Mouse (Mus musculus): ENCODE data around the gene Gucy2d. TPM values are rescaled to one million over a fixed set of nuclear protein-coding genes. Genes with fewer than 3 reads are reported as not detected.

Gucy2d gene
- polyA plus RNA-seq, 1 experiment from 2014 or later = not detected

DNA sequence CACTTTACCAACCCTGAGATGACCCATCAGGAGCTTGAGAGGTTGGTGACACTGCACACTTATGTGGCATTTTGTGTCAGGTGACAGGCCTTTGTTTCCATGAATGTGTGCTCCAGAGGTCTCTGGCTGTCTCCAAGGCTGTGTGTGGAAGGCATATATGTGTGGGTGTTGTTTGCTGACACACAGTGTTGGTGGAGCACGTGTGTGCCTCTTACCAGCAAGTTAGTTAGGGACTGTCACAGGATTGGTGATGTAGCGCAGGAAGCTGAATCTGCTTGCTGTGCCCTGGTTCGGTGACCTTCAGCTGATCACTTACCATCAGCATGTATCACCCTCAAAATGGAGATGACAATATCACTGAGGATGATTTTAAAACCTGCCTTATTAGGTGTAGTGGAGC, 44.7 kb downstream of the Gucy2d start:
- H3K4me2 ChIP-seq (ENCODE audit: low read depth) = no peak overlapping the region
- no peak overlapping the region for H3K4me3 ChIP-seq (ENCODE audit: low read depth, low read length)
- DNase-seq (ENCODE audit: low spot score) = no peak
- 91% methylated on average over 3 of the region's 3 CpGs for WGBS
- H3K9me3 ChIP-seq (ENCODE audit: control insufficient read depth, low read length) = no peaks in the 10 kb centered on the region
- no peaks in the 10 kb centered on the region for H3K36me3 ChIP-seq (ENCODE audit: control insufficient read depth, insufficient read depth, low read length)
- H3K27me3 ChIP-seq (ENCODE audit: control insufficient read depth, insufficient read depth, low read length) = no peaks in the 10 kb centered on the region
- H3K27ac ChIP-seq (ENCODE audit: low read depth, low read length) = no peak overlapping the region
- no peak overlapping the region for H3K9ac ChIP-seq (ENCODE audit: low read length)
- no peaks in the 10 kb centered on the region for H3K4me1 ChIP-seq (ENCODE audit: control insufficient read depth, insufficient read depth, low read length)
- ATAC-seq (ENCODE audit: insufficient read depth, low FRiP score, low TSS enrichment) = no peak

DNA sequence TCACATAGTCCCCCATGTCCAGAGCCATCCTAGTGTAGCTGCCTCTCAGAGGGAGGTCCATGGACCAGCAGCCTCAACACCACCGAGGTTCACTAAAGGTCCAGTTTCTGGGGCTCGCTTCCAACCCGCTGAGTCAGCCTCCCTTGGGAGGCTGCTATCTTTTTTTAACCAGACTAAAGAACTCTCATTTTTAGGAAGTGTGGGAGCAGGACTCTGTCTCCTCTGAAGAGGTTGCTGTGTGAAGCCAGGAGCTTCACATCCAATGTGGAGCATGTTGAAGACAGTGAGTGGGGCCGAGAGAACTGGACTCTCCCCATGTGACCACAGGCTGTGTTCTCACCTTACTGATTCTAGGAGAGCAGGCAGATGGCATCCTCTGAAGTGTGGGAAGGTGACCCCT, 45.3 kb downstream of the Gucy2d start:
- Histone ChIP-seq H3K36me3 (ENCODE audit: control insufficient read depth, insufficient read depth, low read length) (no peaks in the 10 kb centered on the region), H3K9me3 (ENCODE audit: control insufficient read depth, low read length) (no peaks in the 10 kb centered on the region), H3K27me3 (ENCODE audit: control insufficient read depth, insufficient read depth, low read length) (0 out of 2 replicates have a peak, but pooled peaks cover 3% of the 10 kb centered on the region), H3K4me3 (ENCODE audit: low read depth, low read length) (no peak overlapping the region), H3K4me2 (ENCODE audit: low read depth) (no peak overlapping the region), H3K9ac (ENCODE audit: low read length) (no peak overlapping the region), H3K27ac (ENCODE audit: low read depth, low read length) (no peak overlapping the region), H3K4me1 (ENCODE audit: control insufficient read depth, insufficient read depth, low read length) (no peaks in the 10 kb centered on the region)
- ATAC-seq (ENCODE audit: insufficient read depth, low FRiP score, low TSS enrichment) (no peak), DNase-seq (ENCODE audit: low spot score) (no peak)
- 80% methylated on average over 4 of the region's 4 CpGs for WGBS

DNA sequence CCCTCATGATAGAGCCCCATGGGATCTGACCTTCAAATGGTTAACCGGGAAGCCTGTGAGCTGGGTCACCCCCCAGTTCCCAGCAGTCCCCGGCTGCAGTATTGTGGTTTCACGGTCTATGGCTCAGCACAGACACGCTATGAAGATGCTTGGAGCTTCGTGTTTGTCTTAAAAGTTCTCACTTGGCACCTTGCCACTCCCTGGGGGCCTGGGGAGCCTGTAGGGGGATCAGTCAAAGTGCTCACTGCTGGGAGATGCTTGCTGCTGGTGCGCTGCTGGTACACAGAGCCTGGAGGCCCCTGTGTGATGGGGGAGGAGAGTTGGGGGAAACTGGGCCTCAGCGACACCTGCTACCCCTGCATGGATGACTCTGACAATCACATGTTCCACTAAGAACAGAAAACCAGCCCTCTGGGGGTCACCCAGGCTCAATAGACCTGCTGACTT, 46.3 kb downstream of the Gucy2d start:
- WGBS = 69% methylated on average over 7 of the region's 7 CpGs
- ATAC-seq (ENCODE audit: insufficient read depth, low FRiP score, low TSS enrichment) = no peak
- 0 out of 2 replicates have a peak, but pooled peaks cover 3% of the 10 kb centered on the region for H3K27me3 ChIP-seq (ENCODE audit: control insufficient read depth, insufficient read depth, low read length)
- H3K4me1 ChIP-seq (ENCODE audit: control insufficient read depth, insufficient read depth, low read length) = no peaks in the 10 kb centered on the region
- no peak overlapping the region for H3K9ac ChIP-seq (ENCODE audit: low read length)
- no peak for DNase-seq (ENCODE audit: low spot score)
- H3K4me2 ChIP-seq (ENCODE audit: low read depth) = no peak overlapping the region
- no peaks in the 10 kb centered on the region for H3K36me3 ChIP-seq (ENCODE audit: control insufficient read depth, insufficient read depth, low read length)
- no peaks in the 10 kb centered on the region for H3K9me3 ChIP-seq (ENCODE audit: control insufficient read depth, low read length)
- no peak overlapping the region for H3K4me3 ChIP-seq (ENCODE audit: low read depth, low read length)
- H3K27ac ChIP-seq (ENCODE audit: low read depth, low read length) = no peak overlapping the region

DNA sequence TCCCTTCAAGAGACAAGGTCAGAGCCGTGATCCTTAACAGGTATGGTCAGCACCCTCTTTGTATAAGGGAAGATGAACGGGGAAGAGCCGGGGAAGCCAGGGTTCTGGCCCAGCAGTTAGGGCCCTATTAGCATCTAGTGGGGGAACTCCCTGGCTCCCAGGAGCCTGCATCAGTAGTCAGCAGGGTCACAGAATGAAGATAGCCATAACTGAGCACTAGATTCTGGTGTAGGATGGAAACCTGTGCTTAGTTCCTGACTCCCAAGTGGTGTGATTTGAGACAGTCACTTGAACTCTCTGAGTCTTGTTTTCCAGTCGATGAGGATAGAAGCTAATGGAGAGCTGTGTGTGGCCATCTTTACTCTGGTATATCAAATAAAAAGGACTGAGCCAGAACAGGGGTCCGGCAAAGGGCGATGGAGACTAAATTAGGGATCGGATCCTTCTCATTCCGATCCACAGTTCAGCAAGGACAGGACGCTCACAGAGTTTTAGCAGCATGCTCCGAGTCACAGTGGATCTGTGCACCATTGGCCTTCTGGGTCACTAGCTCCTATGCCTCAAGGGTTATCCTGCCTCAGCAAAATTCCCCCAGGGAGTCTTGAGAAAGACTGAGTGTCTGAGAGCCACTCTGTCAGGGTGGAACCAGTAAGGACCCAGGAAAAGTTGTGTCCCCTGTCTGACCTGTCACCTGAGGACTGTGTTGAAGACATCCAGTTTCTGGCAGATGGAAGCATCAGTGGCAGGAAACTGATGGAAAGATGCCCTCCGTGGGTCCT, 47.2 kb downstream of the Gucy2d start:
- H3K9ac ChIP-seq (ENCODE audit: low read length) = no peak overlapping the region

DNA sequence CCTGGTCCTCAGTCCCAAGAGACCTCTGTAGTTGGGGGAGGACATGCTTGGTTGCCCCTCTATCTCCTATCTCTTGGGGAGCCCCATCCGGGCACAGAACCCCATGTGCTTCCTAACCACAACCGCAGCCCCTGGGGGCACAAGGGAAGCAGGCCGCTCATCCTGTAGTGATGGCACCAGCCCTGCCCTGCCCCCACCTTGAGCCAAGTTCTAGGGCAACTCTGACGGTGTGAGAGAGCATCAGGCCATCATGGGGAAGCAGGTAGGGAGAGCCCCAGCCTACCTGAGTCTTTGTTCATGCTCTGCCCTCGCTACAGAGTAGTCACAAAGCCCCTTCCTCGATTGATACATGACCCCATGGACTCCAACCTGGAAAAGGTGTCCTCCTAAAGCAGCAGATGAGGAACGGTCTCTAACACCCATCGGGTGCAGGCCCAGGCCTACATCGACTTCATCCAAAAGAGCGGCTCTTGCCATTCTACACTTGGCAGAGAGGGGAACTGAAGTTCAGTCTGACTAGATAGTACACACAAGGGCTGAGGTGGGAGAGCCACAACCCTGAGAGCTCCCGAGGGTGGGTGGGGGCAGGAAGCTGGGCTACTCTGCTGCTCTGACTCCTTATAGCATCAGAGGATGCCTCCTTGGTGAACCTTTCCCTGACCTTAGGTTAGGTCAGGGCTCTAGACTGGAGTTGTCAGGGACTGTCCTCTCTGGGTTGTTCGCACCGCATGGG, 48.3 kb downstream of the Gucy2d start:
- 0 out of 2 replicates have a peak, but pooled peaks cover 3% of the 10 kb centered on the region for H3K27me3 ChIP-seq (ENCODE audit: control insufficient read depth, insufficient read depth, low read length)
- H3K9me3 ChIP-seq (ENCODE audit: control insufficient read depth, low read length) = no peaks in the 10 kb centered on the region
- no peak overlapping the region for H3K4me2 ChIP-seq (ENCODE audit: low read depth)
- ATAC-seq (ENCODE audit: insufficient read depth, low FRiP score, low TSS enrichment) (0 out of 2 replicates have a peak, but pooled peaks have one; percentile 17), DNase-seq (ENCODE audit: low spot score) (no peak)
- no peaks in the 10 kb centered on the region for H3K4me1 ChIP-seq (ENCODE audit: control insufficient read depth, insufficient read depth, low read length)
- H3K36me3 ChIP-seq (ENCODE audit: control insufficient read depth, insufficient read depth, low read length) = no peaks in the 10 kb centered on the region
- H3K9ac ChIP-seq (ENCODE audit: low read length) = no peak overlapping the region
- no peak overlapping the region for H3K27ac ChIP-seq (ENCODE audit: low read depth, low read length)
- no peak overlapping the region for H3K4me3 ChIP-seq (ENCODE audit: low read depth, low read length)
- WGBS = 88% methylated on average over 13 of the region's 13 CpGs

More for the DNA sequence above, 47.2 kb downstream of the Gucy2d start:
- Histone ChIP-seq H3K4me3 (ENCODE audit: low read depth, low read length) (no peak overlapping the region), H3K36me3 (ENCODE audit: control insufficient read depth, insufficient read depth, low read length) (no peaks in the 10 kb centered on the region), H3K9me3 (ENCODE audit: control insufficient read depth, low read length) (no peaks in the 10 kb centered on the region), H3K4me1 (ENCODE audit: control insufficient read depth, insufficient read depth, low read length) (no peaks in the 10 kb centered on the region), H3K4me2 (ENCODE audit: low read depth) (no peak overlapping the region), H3K27ac (ENCODE audit: low read depth, low read length) (no peak overlapping the region), H3K27me3 (ENCODE audit: control insufficient read depth, insufficient read depth, low read length) (0 out of 2 replicates have a peak, but pooled peaks cover 3% of the 10 kb centered on the region)
- DNase-seq (ENCODE audit: low spot score) = no peak
- WGBS = 87% methylated on average over 11 of the region's 11 CpGs
- ATAC-seq (ENCODE audit: insufficient read depth, low FRiP score, low TSS enrichment) = no peak

DNA sequence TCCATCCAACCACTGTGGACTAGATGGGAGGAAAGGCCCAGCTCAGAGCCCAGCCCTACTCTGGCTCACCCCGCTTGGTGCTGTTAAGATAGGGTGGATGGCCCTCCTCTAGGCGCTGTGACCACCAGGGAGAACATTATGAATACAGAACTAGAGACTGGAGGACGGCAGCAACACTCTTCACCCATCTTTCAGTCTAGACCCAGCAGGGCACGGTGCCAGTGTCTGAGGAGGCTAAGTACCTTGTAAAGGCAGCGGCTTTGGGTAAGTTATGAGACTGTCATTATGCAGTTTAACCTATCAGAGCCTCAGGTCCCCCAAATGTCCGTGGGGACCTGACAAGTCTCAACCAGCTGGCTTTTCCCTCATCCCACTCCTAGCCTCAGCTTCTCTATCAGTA, 48.9 kb downstream of the Gucy2d start, which contains the start of gene Lrrc32:
Gene Lrrc32 (plus strand): TSS at position 153 of the 400 bp plus-strand sequence.
- 0 out of 2 replicates have a peak, but pooled peaks cover 3% of the 10 kb centered on the region for H3K27me3 ChIP-seq (ENCODE audit: control insufficient read depth, insufficient read depth, low read length)
- no peaks in the 10 kb centered on the region for H3K36me3 ChIP-seq (ENCODE audit: control insufficient read depth, insufficient read depth, low read length)
- H3K27ac ChIP-seq (ENCODE audit: low read depth, low read length) = no peak within 1 kb of the TSS
- ATAC-seq (ENCODE audit: insufficient read depth, low FRiP score, low TSS enrichment) = peak; percentile 11; the same call in 1 of the 2 replicates
- peak within 1 kb of the TSS; percentile 60 for H3K9ac ChIP-seq (ENCODE audit: low read length)
- peak within 1 kb of the TSS; percentile 85 for H3K4me2 ChIP-seq (ENCODE audit: low read depth)
- H3K9me3 ChIP-seq (ENCODE audit: control insufficient read depth, low read length) = no peaks in the 10 kb centered on the region
- H3K4me1 ChIP-seq (ENCODE audit: control insufficient read depth, insufficient read depth, low read length) = no peaks in the 10 kb centered on the region
- WGBS = 50% methylated on average over 6 of the region's 6 CpGs
- H3K4me3 ChIP-seq (ENCODE audit: low read depth, low read length) = peak within 1 kb of the TSS; percentile 43
- no peak for DNase-seq (ENCODE audit: low spot score)

DNA sequence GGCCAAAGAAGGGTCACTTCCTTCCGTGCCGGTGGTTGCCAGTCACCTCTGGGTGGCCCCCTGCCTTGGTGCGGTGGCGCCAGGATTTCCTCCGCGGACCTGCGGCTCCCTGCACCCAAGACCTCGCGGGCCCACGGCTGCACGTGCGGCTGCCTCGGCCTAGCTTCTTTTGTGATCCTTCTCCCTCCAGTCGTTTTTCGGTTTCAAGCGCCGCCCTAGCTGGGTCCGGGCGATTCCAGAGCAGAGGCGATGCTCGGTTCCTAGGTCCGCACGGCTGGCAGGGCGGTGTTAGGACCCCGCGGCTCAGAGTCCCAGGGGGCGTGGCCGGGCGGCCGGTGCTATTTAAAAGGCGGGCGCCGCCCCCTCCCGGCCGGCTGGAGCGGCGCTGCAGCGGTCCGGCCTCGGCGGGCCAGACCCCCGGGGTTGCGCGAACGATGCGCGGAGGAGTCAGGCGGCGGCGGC, 49.4 kb downstream of the Gucy2d start:
- Histone ChIP-seq H3K4me1 (ENCODE audit: control insufficient read depth, insufficient read depth, low read length) (no peaks in the 10 kb centered on the region), H3K27me3 (ENCODE audit: control insufficient read depth, insufficient read depth, low read length) (0 out of 2 replicates have a peak, but pooled peaks cover 3% of the 10 kb centered on the region), H3K9ac (ENCODE audit: low read length) (peak overlapping the region; percentile 60), H3K4me3 (ENCODE audit: low read depth, low read length) (peak overlapping the region; percentile 43), H3K9me3 (ENCODE audit: control insufficient read depth, low read length) (no peaks in the 10 kb centered on the region), H3K36me3 (ENCODE audit: control insufficient read depth, insufficient read depth, low read length) (no peaks in the 10 kb centered on the region), H3K4me2 (ENCODE audit: low read depth) (peak overlapping the region; percentile 85), H3K27ac (ENCODE audit: low read depth, low read length) (no peak overlapping the region)
- ATAC-seq (ENCODE audit: insufficient read depth, low FRiP score, low TSS enrichment) (peak; percentile 83), DNase-seq (ENCODE audit: low spot score) (peak; percentile 88)
- WGBS = under 1% methylated on average over 50 of the region's 50 CpGs

DNA sequence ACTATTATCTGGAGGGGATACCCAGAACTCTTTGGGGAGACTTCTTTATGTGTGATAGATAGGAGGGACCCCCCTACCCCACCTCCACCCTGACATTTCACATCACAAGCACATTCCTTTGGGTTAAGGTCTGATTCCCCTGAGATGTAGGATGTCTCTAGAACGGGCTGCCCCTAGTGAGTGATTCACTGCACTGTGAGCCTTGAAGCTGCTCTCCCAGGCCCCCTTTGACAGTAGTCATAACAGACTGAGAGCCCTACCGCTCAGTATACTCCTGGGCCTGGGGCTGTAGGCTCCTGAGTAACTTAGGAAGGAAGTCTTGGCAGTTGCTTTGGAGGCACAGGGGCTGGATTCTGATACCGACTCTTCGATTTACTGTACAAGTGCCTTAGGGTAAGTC, 50.1 kb downstream of the Gucy2d start:
- Histone ChIP-seq H3K9me3 (ENCODE audit: control insufficient read depth, low read length) (no peaks in the 10 kb centered on the region), H3K27ac (ENCODE audit: low read depth, low read length) (no peak overlapping the region), H3K4me2 (ENCODE audit: low read depth) (peak overlapping the region; percentile 85), H3K27me3 (ENCODE audit: control insufficient read depth, insufficient read depth, low read length) (0 out of 2 replicates have a peak, but pooled peaks cover 3% of the 10 kb centered on the region), H3K9ac (ENCODE audit: low read length) (peak overlapping the region; percentile 60), H3K36me3 (ENCODE audit: control insufficient read depth, insufficient read depth, low read length) (no peaks in the 10 kb centered on the region), H3K4me1 (ENCODE audit: control insufficient read depth, insufficient read depth, low read length) (no peaks in the 10 kb centered on the region), H3K4me3 (ENCODE audit: low read depth, low read length) (peak overlapping the region; percentile 43)
- 61% methylated on average over 4 of the region's 4 CpGs for WGBS
- ATAC-seq (ENCODE audit: insufficient read depth, low FRiP score, low TSS enrichment) = no peak
- no peak for DNase-seq (ENCODE audit: low spot score)

All from neural tube, embryonic 11.5 days (tissue).